In genomic region chr9:91361856-91362601, GRCm38 (mm10) we compare ENCODE assay signal across 10 mouse cellular contexts. TPM values are rescaled to one million over a fixed set of nuclear protein-coding genes. Genes with fewer than 3 reads are reported as not detected.
DNase-seq lines count a peak whose midpoint lies in the region; ATAC-seq and TF ChIP-seq lines count a peak whose summit lies in the region.
"Had no signal": no experiment of that assay in that cellular context is flagged by ENCODE, and none has a peak within 500 bp of the region (broad histone marks: within the 10 kb centered on the region; RNA-seq: fewer than 3 reads in every experiment).

Zic4 (plus strand) TSS chr9:91362413.

- H3K27me3 ChIP-seq in E14TG2a.4 (ENCODE audit: insufficient read depth, low read length) = peaks cover 78% of the 10 kb centered on the region
- H3K27me3 ChIP-seq in embryonic facial prominence, embryonic 10.5 days (replicated peaks; ENCODE audit: low read depth, poor library complexity, severe bottlenecking) = peaks cover 100% of the 10 kb centered on the region
- H3K27me3 ChIP-seq in hindbrain, postnatal 0 days (ENCODE audit: insufficient read depth, low read length) = no peaks in the 10 kb centered on the region; the same call in 1 of the 2 replicates
- H3K27me3 ChIP-seq in midbrain, embryonic 14.5 days (ENCODE audit: control insufficient read depth, insufficient read depth, low read length) = peaks cover 51% of the 10 kb centered on the region
- H3K27me3 ChIP-seq: CH12.LX had no signal

- no peak for TF ChIP-seq CTCF in gastrocnemius, adult 2 months (IDR thresholded peaks at IDR 0.05)
- no peak for TF ChIP-seq CTCF in E14TG2a.4 (conservative IDR thresholded peaks at IDR 0.05; ENCODE audit: low read length)
- TF ChIP-seq CTCF in hindbrain, postnatal 0 days (IDR thresholded peaks at IDR 0.05; ENCODE audit: low read depth) = no peak

- under 1% methylated on average over 45 of the region's 45 CpGs for WGBS in embryonic facial prominence, embryonic 10.5 days
- WGBS in hindbrain, postnatal 0 days = 1% methylated on average over 45 of the region's 45 CpGs
- WGBS in midbrain, embryonic 14.5 days = under 1% methylated on average over 45 of the region's 45 CpGs

- ATAC-seq in hindbrain, postnatal 0 days = peak; percentile 59
- peak; percentile 59 for ATAC-seq in midbrain, embryonic 14.5 days (ENCODE audit: low FRiP score, low TSS enrichment)

- peak within 1 kb of the TSS; percentile 97 for H3K9ac ChIP-seq in hindbrain, postnatal 0 days (replicated peaks; ENCODE audit: low read length)
- peak within 1 kb of the TSS; percentile 81 for H3K9ac ChIP-seq in midbrain, embryonic 14.5 days (replicated peaks; ENCODE audit: low read length)

- peak; percentile 51 for DNase-seq in gastrocnemius, adult 2 months
- DNase-seq in gastrocnemius, postnatal 14 days = no peak
- peak; percentile 78 for DNase-seq in embryonic facial prominence, embryonic 10.5 days (ENCODE audit: low spot score)
- DNase-seq in hindbrain, postnatal 0 days (ENCODE audit: low spot score) = peak; percentile 75
- peak; percentile 77 for DNase-seq in midbrain, embryonic 14.5 days
- no peak for DNase-seq in left cerebral cortex, postnatal 10 days (ENCODE audit: extremely low spot score in 1 of 2, low spot score in 2 of 2)
- no peak for DNase-seq in layer of hippocampus, postnatal 25 days (ENCODE audit: extremely low spot score in 1 of 2, low spot score in 1 of 2)

- H3K9me3 ChIP-seq in E14TG2a.4 (ENCODE audit: low read length) = no peaks in the 10 kb centered on the region
- H3K9me3 ChIP-seq in embryonic facial prominence, embryonic 10.5 days = no peaks in the 10 kb centered on the region
- no peaks in the 10 kb centered on the region for H3K9me3 ChIP-seq in hindbrain, postnatal 0 days (ENCODE audit: low read length)
- no peaks in the 10 kb centered on the region for H3K9me3 ChIP-seq in midbrain, embryonic 14.5 days (ENCODE audit: control insufficient read depth, low read length)

- H3K36me3 ChIP-seq in E14TG2a.4 (ENCODE audit: insufficient read depth, low read length) = no peaks in the 10 kb centered on the region
- H3K36me3 ChIP-seq in embryonic facial prominence, embryonic 10.5 days (replicated peaks) = no peaks in the 10 kb centered on the region
- no peaks in the 10 kb centered on the region for H3K36me3 ChIP-seq in hindbrain, postnatal 0 days (ENCODE audit: insufficient read depth, low read length)
- no peaks in the 10 kb centered on the region for H3K36me3 ChIP-seq in midbrain, embryonic 14.5 days (ENCODE audit: control insufficient read depth, insufficient read depth, low read length)

- peaks cover 31% of the 10 kb centered on the region for H3K4me1 ChIP-seq in E14TG2a.4 (replicated peaks; ENCODE audit: low read depth, low read length)
- H3K4me1 ChIP-seq in embryonic facial prominence, embryonic 10.5 days = peaks cover 13% of the 10 kb centered on the region
- H3K4me1 ChIP-seq in hindbrain, postnatal 0 days (ENCODE audit: insufficient read depth, low read length) = no peaks in the 10 kb centered on the region
- no peaks in the 10 kb centered on the region for H3K4me1 ChIP-seq in midbrain, embryonic 14.5 days (ENCODE audit: control insufficient read depth, insufficient read depth, low read length)

- intact Hi-C loops in gastrocnemius, adult 2 months (cut with DNase I) = no loop called here
- intact Hi-C loops in gastrocnemius, postnatal 14 days (cut with DNase I; ENCODE audit: low total_unique reads) = no loop called here
- intact Hi-C loops in left cerebral cortex, postnatal 10 days (cut with DNase I) = loop anchor here (5.0 to 10.0 kb wide), 3 partner anchors 45 to 670 kb away; no protein-coding TSS in a partner anchor

- peak within 1 kb of the TSS; percentile 66 for H3K4me3 ChIP-seq in gastrocnemius, adult 2 months
- peak within 1 kb of the TSS; percentile 62 for H3K4me3 ChIP-seq in E14TG2a.4 (replicated peaks; ENCODE audit: low read length)
- H3K4me3 ChIP-seq in embryonic facial prominence, embryonic 10.5 days = peak within 1 kb of the TSS; percentile 57
- peak within 1 kb of the TSS; percentile 78 for H3K4me3 ChIP-seq in hindbrain, postnatal 0 days (ENCODE audit: low read length)
- peak within 1 kb of the TSS; percentile 54 for H3K4me3 ChIP-seq in midbrain, embryonic 14.5 days (replicated peaks; ENCODE audit: low read depth, low read length)

- H3K27ac ChIP-seq in gastrocnemius, adult 2 months = peak within 1 kb of the TSS; percentile 65
- peak within 1 kb of the TSS; percentile 81 for H3K27ac ChIP-seq in embryonic facial prominence, embryonic 10.5 days (replicated peaks)
- peak within 1 kb of the TSS; percentile 95 for H3K27ac ChIP-seq in hindbrain, postnatal 0 days
- H3K27ac ChIP-seq in midbrain, embryonic 14.5 days (replicated peaks; ENCODE audit: low read depth, low read length) = peak within 1 kb of the TSS; percentile 90

- H3K4me2 ChIP-seq in hindbrain, postnatal 0 days (ENCODE audit: low read depth, low read length) = peak within 1 kb of the TSS; percentile 62
- H3K4me2 ChIP-seq in midbrain, embryonic 14.5 days (ENCODE audit: low read length) = peak within 1 kb of the TSS; percentile 49

RNA-seq across cellular contexts. Expression of gene Zic4, which starts in this region (rescaled TPM):
- not detected for total RNA-seq in gastrocnemius, adult 2 months (2021)
- total RNA-seq in gastrocnemius, postnatal 14 days (2021) = under 1 TPM in 1 of 2 experiments, not detected in 1; 0.66 TPM
- 4.0 and 5.5 TPM in 2 replicates for polyA plus RNA-seq in embryonic facial prominence, embryonic 10.5 days (2016; fragmentation: Nextera tagmentation; extraction: Ambion mirVana)
- total RNA-seq in hindbrain, postnatal 0 days (2014; rRNA removed) = 107 and 144 TPM in 2 replicates
- polyA plus RNA-seq in hindbrain, postnatal 0 days (2015; fragmentation: Nextera tagmentation; extraction: Ambion mirVana) = 51.0 and 58.2 TPM in 2 replicates
- polyA plus RNA-seq in midbrain, embryonic 14.5 days (2014; fragmentation: Nextera tagmentation; extraction: Ambion mirVana) = 32.4 and 49.1 TPM in 2 replicates
- 1 to 10 TPM; 3.4 to 4.6 TPM for total RNA-seq in left cerebral cortex, postnatal 10 days (2021)
- total RNA-seq in layer of hippocampus, postnatal 25 days (2021) = 1 to 10 TPM; 2.0 to 2.1 TPM
- total RNA-seq: CH12.LX; heart, adult 18-20 months had no signal

Comparison
In these comparisons a context has a peak if more than half of its experiments do, and no peak if none do; other contexts are left out.
1. RNA of gene Zic4 (total RNA-seq): 107 to 144 TPM in hindbrain, postnatal 0 days; 3.4 to 4.6 TPM in left cerebral cortex, postnatal 10 days, 2.0 to 2.1 TPM in layer of hippocampus, postnatal 25 days, 0.66 TPM in gastrocnemius, postnatal 14 days and not detected in gastrocnemius, adult 2 months; every median in the first group is over 10 times any median in the second.
2. Peak in DNase-seq, H3K4me3 ChIP-seq and H3K27ac ChIP-seq in gastrocnemius, adult 2 months; RNA of the gene not detected or under 1 TPM.
3. DNase-seq: peak in embryonic facial prominence, embryonic 10.5 days (single experiment), hindbrain, postnatal 0 days (single experiment) and midbrain, embryonic 14.5 days (single experiment); none in gastrocnemius, postnatal 14 days (single experiment), left cerebral cortex, postnatal 10 days (0 of 2) and layer of hippocampus, postnatal 25 days (0 of 2).
4. Peak in every context shown above with its lines, with median percentiles within 50 percentile points of each other: H3K27ac ChIP-seq and H3K4me3 ChIP-seq.